Mouse (Mus musculus) heart, embryonic 10.5 days (tissue): ENCODE results near the gene Gnl3. TPM values are rescaled to one million over a fixed set of nuclear protein-coding genes. Genes with fewer than 3 reads are reported as not detected.

Source experiments
- DNase-seq: peaks from one replicate; pipeline ENCODE4 v3.0.0-alpha.2; 2017; ENCODE audit warnings: low spot score
- H3K27ac ChIP-seq: fragments of 300-500 bp; sonication (generic); 2 replicates; pipeline ENCODE4 v1.5.1; 2016; ENCODE audit warnings: mild to moderate bottlenecking
- H3K27me3 ChIP-seq: fragments of 300-500 bp; sonication (generic); 2 replicates; pipeline ENCODE4 v1.6.1; 2016; ENCODE audit warnings: mild to moderate bottlenecking; ENCODE audit not compliant: poor library complexity, insufficient read depth, severe bottlenecking
- H3K36me3 ChIP-seq: fragments of 300-500 bp; sonication (generic); 2 replicates; pipeline ENCODE4 v1.6.1; 2016; ENCODE audit warnings: mild to moderate bottlenecking, moderate library complexity
- H3K4me1 ChIP-seq: fragments of 300-500 bp; sonication (generic); 2 replicates; pipeline ENCODE4 v1.6.1; 2016; ENCODE audit warnings: mild to moderate bottlenecking
- H3K4me3 ChIP-seq: fragments of 300-500 bp; sonication (generic); 2 replicates; pipeline ENCODE4 v1.5.1; 2016; ENCODE audit warnings: mild to moderate bottlenecking, moderate library complexity
- H3K9me3 ChIP-seq: fragments of 300-500 bp; sonication (generic); 2 replicates; pipeline ENCODE4 v1.6.1; 2016; ENCODE audit warnings: mild to moderate bottlenecking, moderate library complexity
- WGBS: fragments of 180-500 bp; shearing (Covaris S2); methylation state at CpG from one replicate; pipeline ENCODE4 v1.1.7; 2016; 5-methylcytosine and 5-hydroxymethylcytosine counted together
- polyA plus RNA-seq: library from polyadenylated mRNA; unstranded; fragments of >200 nt; fragmentation: Nextera tagmentation; extraction: Ambion mirVana; gene quantifications from 2 replicates; pipeline ENCODE4 v1.2.1, GENCODE M21; 2016

Gnl3 gene
- 85.5 and 133 TPM in 2 replicates for polyA plus RNA-seq

GRCm38 (mm10) chr14:31018860-31019291, at the start of gene Gnl3, which contains the start of gene Pbrm1:
Gnl3 (minus strand) TSS chr14:31019152.
Pbrm1 (plus strand) TSS chr14:31019138.
- Histone ChIP-seq H3K27me3 (no peaks in the 10 kb centered on the region), H3K9me3 (no peaks in the 10 kb centered on the region), H3K4me1 (peaks cover 17% of the 10 kb centered on the region), H3K36me3 (peaks cover 62% of the 10 kb centered on the region), H3K4me3 (peak within 1 kb of the TSS; percentile 86), H3K27ac (peak within 1 kb of the TSS; percentile 99)
- peak; percentile 98 for DNase-seq
- WGBS, result under 1% methylated on average over 53 of the region's 53 CpGs

DNA sequence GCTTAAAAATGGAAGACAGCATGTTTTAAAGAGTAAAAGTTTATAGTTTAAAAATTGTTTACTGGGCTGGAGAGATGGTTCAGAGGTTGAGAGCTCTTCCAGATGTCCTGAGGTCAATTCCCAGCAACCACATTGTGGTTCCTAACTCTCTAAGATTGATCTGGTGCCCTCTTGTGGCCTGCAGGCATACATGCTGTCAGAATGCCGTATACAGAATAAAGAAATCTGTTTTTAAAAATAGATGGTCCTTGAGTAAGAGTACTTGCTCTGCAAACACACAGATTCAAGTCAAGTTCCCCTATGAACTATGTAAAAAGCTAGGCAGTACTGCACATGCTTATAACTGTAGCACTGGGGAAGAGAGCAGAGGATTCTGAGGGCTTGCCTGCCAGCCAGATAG, 43.3 kb upstream of the Gnl3 start:
- Histone ChIP-seq H3K27me3 (no peaks in the 10 kb centered on the region), H3K27ac (no peak overlapping the region), H3K4me3 (no peak overlapping the region), H3K4me1 (no peaks in the 10 kb centered on the region), H3K9me3 (no peaks in the 10 kb centered on the region), H3K36me3 (peaks cover 87% of the 10 kb centered on the region)
- DNase-seq, result no peak
- 62% methylated on average over 1 of the region's 1 CpGs for WGBS

DNA sequence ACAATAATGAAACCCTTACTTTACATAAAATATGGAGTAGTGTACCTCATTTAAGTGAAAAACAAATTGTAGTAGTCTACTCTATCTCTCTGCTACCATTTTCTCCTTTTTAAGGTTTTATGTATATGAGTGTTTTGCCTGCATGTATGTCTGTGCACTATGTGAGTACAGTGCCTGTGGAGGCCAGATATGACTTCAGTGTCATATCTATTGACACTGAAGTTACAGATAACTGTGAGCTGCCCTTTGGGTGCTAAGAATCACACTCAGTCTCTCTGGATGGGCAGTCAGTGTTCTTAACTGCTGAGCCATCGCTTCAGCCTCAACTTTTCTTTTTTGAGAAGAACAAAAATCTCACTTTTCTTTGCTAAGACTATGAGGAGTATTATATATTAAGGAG, 26.9 kb upstream of the Gnl3 start:
- Histone ChIP-seq H3K4me1 (no peaks in the 10 kb centered on the region), H3K4me3 (no peak overlapping the region), H3K9me3 (no peaks in the 10 kb centered on the region), H3K27ac (no peak overlapping the region), H3K27me3 (no peaks in the 10 kb centered on the region), H3K36me3 (peaks cover 94% of the 10 kb centered on the region)
- peak; percentile 86 for DNase-seq
- WGBS, result 86% methylated on average over 1 of the region's 1 CpGs

DNA sequence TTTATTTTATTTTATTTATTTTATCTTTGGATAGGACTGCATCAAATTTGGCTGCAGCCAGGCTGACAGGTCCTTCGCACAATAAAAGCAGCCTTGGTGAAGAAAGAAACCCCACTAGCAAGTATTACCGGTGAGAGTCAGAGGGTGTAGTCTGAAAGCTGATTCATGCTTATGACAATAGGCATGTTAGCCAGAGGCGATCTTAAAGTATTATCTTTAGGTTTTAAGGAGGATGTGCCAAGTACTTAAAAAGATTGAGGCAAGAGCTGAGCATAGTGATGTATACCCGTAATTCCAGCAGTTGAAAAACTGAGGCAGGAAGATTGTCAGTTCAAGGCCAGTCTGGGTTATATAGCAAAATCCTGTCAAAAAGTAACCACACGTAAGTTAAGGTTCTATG, 26.3 kb upstream of the Gnl3 start:
- DNase-seq, result no peak
- Histone ChIP-seq H3K9me3 (no peaks in the 10 kb centered on the region), H3K36me3 (peaks cover 94% of the 10 kb centered on the region), H3K27ac (no peak overlapping the region; the same call in 1 of the 2 replicates), H3K27me3 (no peaks in the 10 kb centered on the region), H3K4me3 (no peak overlapping the region), H3K4me1 (no peaks in the 10 kb centered on the region)
- WGBS, result 86% methylated on average over 5 of the region's 5 CpGs

- H3K4me1 ChIP-seq, result no peaks in the 10 kb centered on the region
- peaks cover 89% of the 10 kb centered on the region for H3K36me3 ChIP-seq
- no peaks in the 10 kb centered on the region for H3K27me3 ChIP-seq
- H3K27ac ChIP-seq, result no peak overlapping the region
- WGBS, result 77% methylated on average over 3 of the region's 3 CpGs
- no peaks in the 10 kb centered on the region for H3K9me3 ChIP-seq
- DNase-seq, result no peak
- no peak overlapping the region for H3K4me3 ChIP-seq
These were observed 6.8 kb upstream of the Gnl3 start for GRCm38 (mm10) chr14:31025785-31026184.

DNA sequence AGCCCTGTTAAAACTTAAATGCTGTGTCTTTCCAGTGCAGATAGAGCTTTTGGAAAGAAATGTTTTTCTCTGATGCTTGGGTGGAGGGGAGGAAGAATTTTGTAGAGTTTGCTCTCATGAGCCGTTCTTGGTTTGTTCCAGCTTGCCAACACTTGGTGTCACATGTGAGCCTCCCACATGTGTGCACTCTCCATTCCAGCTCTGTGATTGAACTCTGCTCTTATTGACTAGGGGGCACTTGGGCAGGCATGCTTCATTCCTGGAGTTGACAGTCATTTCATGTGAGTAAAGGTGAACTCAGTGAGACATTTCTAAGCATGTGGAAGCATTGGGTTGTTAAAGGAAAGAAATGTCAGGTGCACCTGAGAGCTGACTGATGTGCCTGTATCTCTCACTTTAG, 3.6 kb upstream of the Gnl3 start:
- peaks cover 62% of the 10 kb centered on the region for H3K36me3 ChIP-seq

DNA sequence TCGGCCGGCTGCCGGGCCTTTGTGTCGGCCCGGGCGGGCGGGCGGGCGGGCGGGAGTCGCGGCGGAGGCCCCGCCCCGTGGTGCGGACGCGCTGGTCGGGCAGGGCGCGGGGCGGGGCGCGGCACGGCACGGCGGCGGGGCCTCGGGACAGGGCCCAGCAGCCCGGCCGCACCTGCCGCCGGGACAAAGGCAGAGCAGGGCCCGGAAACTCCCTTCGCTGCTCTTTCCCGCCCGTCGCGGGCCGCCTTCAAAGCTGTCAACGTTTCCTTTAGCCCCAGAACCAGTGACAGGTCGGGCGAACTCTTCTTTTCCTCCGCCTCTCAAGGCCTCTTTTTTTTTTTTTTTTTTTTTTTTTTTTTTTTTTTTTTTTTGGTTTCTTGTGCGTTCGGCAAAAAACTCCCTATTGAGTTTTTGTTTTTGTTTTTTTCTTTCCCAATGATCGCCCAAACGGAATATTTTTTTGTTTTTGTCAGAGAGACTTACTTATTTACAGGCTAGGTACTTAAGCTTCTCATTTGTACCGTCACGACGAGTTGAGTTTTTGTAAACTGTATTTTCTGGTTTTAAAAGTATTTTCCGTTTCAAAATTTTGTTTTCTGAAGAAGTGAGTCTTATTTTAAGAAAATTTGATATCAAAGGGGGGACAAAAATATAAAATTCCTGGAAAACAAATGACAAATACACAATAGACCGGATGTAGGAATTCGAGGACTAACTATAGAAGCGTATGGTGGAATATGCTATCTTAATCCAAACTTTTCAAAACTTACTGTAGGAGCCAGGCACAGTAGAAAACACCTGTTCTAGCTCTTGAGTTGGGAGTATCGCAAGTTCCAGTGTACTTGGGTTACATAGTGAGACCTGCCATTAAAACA, 616 bp upstream of the Gnl3 start:
- Histone ChIP-seq H3K4me1 (peaks cover 17% of the 10 kb centered on the region), H3K36me3 (peaks cover 62% of the 10 kb centered on the region), H3K27me3 (no peaks in the 10 kb centered on the region), H3K9me3 (no peaks in the 10 kb centered on the region), H3K4me3 (peak overlapping the region; percentile 86), H3K27ac (peak overlapping the region; percentile 99)
- DNase-seq, result peak; percentile 88
- 5% methylated on average over 50 of the region's 56 CpGs for WGBS

More for the DNA sequence above, 3.6 kb upstream of the Gnl3 start:
- Histone ChIP-seq H3K4me3 (no peak overlapping the region), H3K27ac (no peak overlapping the region), H3K4me1 (peaks cover 15% of the 10 kb centered on the region), H3K9me3 (no peaks in the 10 kb centered on the region), H3K27me3 (no peaks in the 10 kb centered on the region)
- 64% methylated on average over 1 of the region's 1 CpGs for WGBS
- no peak for DNase-seq

GRCm38 (mm10) chr14:31017854-31018253, 1.1 kb downstream of the Gnl3 start:
- 0% methylated on average over 2 of the region's 2 CpGs for WGBS
- H3K27me3 ChIP-seq, result no peaks in the 10 kb centered on the region
- H3K9me3 ChIP-seq, result no peaks in the 10 kb centered on the region
- peak overlapping the region; percentile 99 for H3K27ac ChIP-seq
- peaks cover 62% of the 10 kb centered on the region for H3K36me3 ChIP-seq
- DNase-seq, result no peak
- H3K4me3 ChIP-seq, result peak overlapping the region; percentile 86
- peaks cover 17% of the 10 kb centered on the region for H3K4me1 ChIP-seq

DNA sequence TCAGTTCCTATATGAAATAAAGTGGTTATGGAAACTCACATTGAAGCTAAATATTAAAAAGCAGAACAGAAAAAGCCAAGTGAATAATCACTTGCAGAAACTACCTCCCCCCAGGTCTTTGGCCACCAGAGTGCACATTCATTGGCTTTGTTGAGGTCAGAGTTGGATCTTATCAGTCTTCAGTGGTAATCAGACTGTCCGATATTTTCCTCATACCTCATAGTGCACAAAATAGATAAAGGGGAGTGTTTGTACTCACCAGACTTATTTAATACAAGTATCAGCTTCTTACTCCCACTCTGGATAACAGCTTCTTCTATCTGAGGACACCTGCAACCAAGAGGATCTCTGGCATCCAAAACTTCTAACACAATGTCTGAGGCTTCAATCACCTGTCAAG, 2.9 kb downstream of the Gnl3 start:
- Histone ChIP-seq H3K9me3 (no peaks in the 10 kb centered on the region), H3K36me3 (peaks cover 69% of the 10 kb centered on the region), H3K27me3 (no peaks in the 10 kb centered on the region), H3K4me1 (peaks cover 17% of the 10 kb centered on the region), H3K27ac (no peak overlapping the region), H3K4me3 (no peak overlapping the region)
- DNase-seq, result no peak
- 48% methylated on average over 1 of the region's 1 CpGs for WGBS

DNA sequence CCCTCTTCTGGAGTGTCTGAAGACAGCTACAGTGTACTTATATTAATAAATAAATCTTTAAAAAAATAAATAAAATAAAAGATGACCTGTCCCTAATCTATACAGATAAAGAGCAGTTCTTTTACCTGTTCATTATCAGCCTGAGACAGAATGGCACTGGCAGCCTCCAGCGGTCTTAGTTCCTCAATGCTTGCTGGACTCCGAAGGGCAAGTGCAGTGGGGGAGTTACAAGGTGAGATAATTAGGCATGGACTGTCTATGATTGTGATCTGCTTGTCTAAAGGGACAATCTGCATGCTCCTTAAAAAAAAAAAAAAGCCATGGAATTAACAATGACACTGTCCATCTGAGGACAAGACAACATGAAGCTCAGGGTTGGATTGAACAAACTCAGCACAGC, 5.0 kb downstream of the Gnl3 start:
- Histone ChIP-seq H3K36me3 (peaks cover 89% of the 10 kb centered on the region), H3K27ac (no peak overlapping the region), H3K27me3 (no peaks in the 10 kb centered on the region), H3K9me3 (no peaks in the 10 kb centered on the region), H3K4me1 (peaks cover 8% of the 10 kb centered on the region), H3K4me3 (no peak overlapping the region)
- no peak for DNase-seq
- WGBS, result 91% methylated on average over 2 of the region's 2 CpGs

DNA sequence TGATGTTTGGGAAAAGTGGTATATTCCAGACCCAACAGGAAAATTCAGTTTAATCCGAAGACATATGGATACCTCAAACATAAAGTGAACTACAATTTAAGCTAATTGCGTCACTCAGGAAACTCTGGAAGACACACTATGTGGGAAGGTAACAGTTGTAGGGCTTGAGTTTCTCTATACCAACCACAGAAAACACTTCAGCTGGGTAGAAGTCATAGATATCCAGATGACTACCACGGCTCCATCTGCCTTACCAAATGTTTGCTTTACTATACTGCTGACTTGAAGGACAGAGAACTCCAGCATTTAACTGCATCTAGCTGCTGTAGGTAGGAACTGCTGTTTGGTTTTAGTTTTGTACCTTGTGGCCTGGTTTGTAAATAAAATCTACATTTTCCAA, 7.4 kb downstream of the Gnl3 start:
- H3K4me3 ChIP-seq, result no peak overlapping the region
- no peak for DNase-seq
- H3K9me3 ChIP-seq, result no peaks in the 10 kb centered on the region
- H3K4me1 ChIP-seq, result no peaks in the 10 kb centered on the region
- peaks cover 95% of the 10 kb centered on the region for H3K36me3 ChIP-seq
- no peak overlapping the region for H3K27ac ChIP-seq
- no peaks in the 10 kb centered on the region for H3K27me3 ChIP-seq
- 90% methylated on average over 3 of the region's 3 CpGs for WGBS

- H3K4me3 ChIP-seq, result no peak overlapping the region
- peaks cover 5% of the 10 kb centered on the region for H3K4me1 ChIP-seq
- no peaks in the 10 kb centered on the region for H3K27me3 ChIP-seq
- H3K27ac ChIP-seq, result no peak overlapping the region
- WGBS, result 74% methylated on average over 5 of the region's 5 CpGs
- H3K9me3 ChIP-seq, result no peaks in the 10 kb centered on the region
- no peak for DNase-seq
- H3K36me3 ChIP-seq, result peaks cover 48% of the 10 kb centered on the region
These were observed 12.2 kb downstream of the Gnl3 start for GRCm38 (mm10) chr14:31006779-31007178.

- 62% methylated on average over 2 of the region's 2 CpGs for WGBS
- Histone ChIP-seq H3K4me1 (peaks cover 12% of the 10 kb centered on the region), H3K27ac (no peak overlapping the region), H3K36me3 (peaks cover 29% of the 10 kb centered on the region), H3K27me3 (no peaks in the 10 kb centered on the region), H3K9me3 (no peaks in the 10 kb centered on the region), H3K4me3 (no peak overlapping the region)
- no peak for DNase-seq
These were observed 14.4 kb downstream of the Gnl3 start for GRCm38 (mm10) chr14:31004527-31004926.
